8 mouse cellular contexts compared by ENCODE assay signal in the genomic region with DNA sequence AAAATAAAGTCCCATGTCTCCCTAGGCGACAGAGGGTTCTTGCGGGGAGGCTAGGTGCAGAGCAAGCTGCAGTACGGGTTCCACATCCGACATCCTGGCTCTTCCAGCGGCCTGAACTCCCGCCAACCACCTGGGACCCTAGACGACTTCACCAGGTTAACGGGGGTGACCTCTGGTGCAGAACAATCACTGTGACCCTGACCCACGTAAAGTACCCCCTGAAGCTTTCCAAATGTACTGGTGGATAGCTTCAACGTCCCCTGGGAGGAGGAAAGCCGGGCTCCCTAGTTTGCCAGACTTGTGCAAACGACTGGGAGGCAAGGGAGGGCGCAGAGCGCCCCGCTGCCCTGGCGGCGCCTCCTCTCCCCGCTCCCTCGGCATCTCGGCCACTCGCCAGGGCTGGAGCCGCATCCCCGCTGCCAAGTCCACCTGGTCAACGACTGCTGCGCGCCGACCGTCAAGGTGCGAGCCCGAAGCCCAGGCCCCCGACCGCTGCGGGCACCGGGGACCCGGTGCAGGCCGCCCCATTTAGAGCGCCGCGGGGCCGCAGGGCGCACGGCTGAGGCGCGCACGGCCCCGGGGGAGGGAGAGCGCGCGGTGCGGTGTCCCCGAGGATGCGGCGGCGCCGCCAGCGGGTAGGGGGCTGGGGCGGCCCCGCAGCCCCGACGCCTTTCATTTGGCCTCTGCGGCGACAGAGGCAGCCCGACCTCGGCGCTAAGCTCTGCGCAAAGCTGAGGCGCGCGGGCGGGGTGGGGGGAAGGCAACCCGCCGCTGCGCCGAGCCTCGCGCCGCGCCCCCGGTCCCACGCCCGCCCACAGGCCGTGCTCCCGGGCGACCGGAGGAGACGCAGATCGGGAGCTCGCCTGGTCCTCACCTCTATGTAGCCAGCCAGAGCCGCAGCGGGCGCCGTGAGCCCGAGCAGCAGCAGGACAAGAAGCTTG. TPM values are rescaled to one million over a fixed set of nuclear protein-coding genes. Genes with fewer than 3 reads are reported as not detected.
A peak's percentile ranks its signal among the peaks of the same experiment; 100 is the strongest.
DNase-seq lines count a peak whose midpoint lies in the region; ATAC-seq and TF ChIP-seq lines count a peak whose summit lies in the region.

No protein-coding gene starts in this region.

- H3K4me1 ChIP-seq in intestine, embryonic 14.5 days (replicated peaks; ENCODE audit: control insufficient read depth, insufficient read depth, low read length): peaks cover 24% of the 10 kb centered on the region
- peaks cover 15% of the 10 kb centered on the region for H3K4me1 ChIP-seq in limb, embryonic 14.5 days (ENCODE audit: control insufficient read depth, insufficient read depth, low read length)
- no peaks in the 10 kb centered on the region; the same call in 1 of the 2 replicates for H3K4me1 ChIP-seq in midbrain, postnatal 0 days (ENCODE audit: insufficient read depth, low read length)
- H3K4me1 ChIP-seq in stomach, embryonic 15.5 days: peaks cover 9% of the 10 kb centered on the region

- peak overlapping the region; percentile 82 for H3K27ac ChIP-seq in intestine, embryonic 14.5 days (ENCODE audit: low read depth)
- peak overlapping the region; percentile 83 for H3K27ac ChIP-seq in limb, embryonic 14.5 days (replicated peaks; ENCODE audit: low read depth, low read length)
- peak overlapping the region; percentile 92 for H3K27ac ChIP-seq in midbrain, postnatal 0 days (ENCODE audit: low read depth, low read length)
- H3K27ac ChIP-seq in stomach, embryonic 15.5 days: peak overlapping the region; percentile 91

- peak overlapping the region; percentile 92 for H3K4me3 ChIP-seq in intestine, embryonic 14.5 days (ENCODE audit: low read depth, low read length)
- H3K4me3 ChIP-seq in limb, embryonic 14.5 days (replicated peaks; ENCODE audit: low read length): peak overlapping the region; percentile 88
- peak overlapping the region; percentile 73 for H3K4me3 ChIP-seq in midbrain, postnatal 0 days (ENCODE audit: low read depth, low read length)
- peak overlapping the region; percentile 95 for H3K4me3 ChIP-seq in stomach, embryonic 15.5 days (replicated peaks)

- peak overlapping the region; percentile 87 for H3K4me2 ChIP-seq in intestine, embryonic 14.5 days (ENCODE audit: low read length)
- H3K4me2 ChIP-seq in limb, embryonic 14.5 days (replicated peaks; ENCODE audit: low read depth, low read length, severe bottlenecking): peak overlapping the region; percentile 97
- H3K4me2 ChIP-seq in midbrain, postnatal 0 days (ENCODE audit: low read depth, low read length, poor library complexity, severe bottlenecking): peak overlapping the region; percentile 93
- peak overlapping the region; percentile 76 for H3K4me2 ChIP-seq in stomach, embryonic 15.5 days

- H3K36me3 ChIP-seq in intestine, embryonic 14.5 days (ENCODE audit: control insufficient read depth, insufficient read depth, low read length): no peaks in the 10 kb centered on the region
- no peaks in the 10 kb centered on the region for H3K36me3 ChIP-seq in limb, embryonic 14.5 days (ENCODE audit: control insufficient read depth, insufficient read depth, low read length)
- H3K36me3 ChIP-seq in midbrain, postnatal 0 days (ENCODE audit: insufficient read depth, low read length): no peaks in the 10 kb centered on the region
- H3K36me3 ChIP-seq in stomach, embryonic 15.5 days: no peaks in the 10 kb centered on the region

- ATAC-seq in intestine, embryonic 14.5 days (replicated peaks; ENCODE audit: low FRiP score, low TSS enrichment, low read depth): peak; percentile 59
- peak; percentile 73 for ATAC-seq in limb, embryonic 14.5 days (ENCODE audit: low FRiP score, low read depth)
- peak; percentile 60 for ATAC-seq in midbrain, postnatal 0 days (ENCODE audit: low FRiP score)
- ATAC-seq in stomach, embryonic 15.5 days (ENCODE audit: insufficient read depth, low FRiP score, low read depth): peak; percentile 34

- peak; percentile 43 for DNase-seq in urinary bladder, postnatal 14 days (ENCODE audit: low spot score)
- DNase-seq in urinary bladder, adult 18-20 months (ENCODE audit: low spot score in 2 of 2): no peak
- DNase-seq in embryo, embryonic 10 days (ENCODE audit: low spot score): peak; percentile 55
- DNase-seq in gastrocnemius, postnatal 14 days: peak; percentile 49
- DNase-seq in intestine, embryonic 14.5 days (ENCODE audit: low spot score): peak; percentile 82
- DNase-seq in limb, embryonic 14.5 days (ENCODE audit: low spot score): no peak
- DNase-seq in midbrain, postnatal 0 days (ENCODE audit: low spot score): peak; percentile 36

- intact Hi-C loops in gastrocnemius, postnatal 14 days (cut with DNase I; ENCODE audit: low total_unique reads): loop anchor here (5.0 kb wide), 1 partner anchor 71 kb away; the partner anchor contains the start of gene Prdm10

- H3K9me3 ChIP-seq in intestine, embryonic 14.5 days (ENCODE audit: control insufficient read depth, low read length): no peaks in the 10 kb centered on the region
- H3K9me3 ChIP-seq in limb, embryonic 14.5 days (ENCODE audit: control insufficient read depth, low read length): no peaks in the 10 kb centered on the region
- no peaks in the 10 kb centered on the region for H3K9me3 ChIP-seq in midbrain, postnatal 0 days (ENCODE audit: low read length)
- H3K9me3 ChIP-seq in stomach, embryonic 15.5 days: no peaks in the 10 kb centered on the region

- peak overlapping the region; percentile 82 for H3K9ac ChIP-seq in intestine, embryonic 14.5 days (ENCODE audit: low read length)
- peak overlapping the region; percentile 84 for H3K9ac ChIP-seq in limb, embryonic 14.5 days (ENCODE audit: low read depth, low read length, severe bottlenecking)
- H3K9ac ChIP-seq in midbrain, postnatal 0 days (replicated peaks; ENCODE audit: low read length, poor library complexity, severe bottlenecking): peak overlapping the region; percentile 70
- peak overlapping the region; percentile 87 for H3K9ac ChIP-seq in stomach, embryonic 15.5 days

- TF ChIP-seq POLR2A in limb, embryonic 14.5 days (IDR thresholded peaks at IDR 0.05; ENCODE audit: borderline replicate concordance, extremely low read depth, insufficient read depth, insufficient read length): no peak

- no peaks in the 10 kb centered on the region for H3K27me3 ChIP-seq in intestine, embryonic 14.5 days (replicated peaks; ENCODE audit: control insufficient read depth, insufficient read depth, low read length)
- H3K27me3 ChIP-seq in limb, embryonic 14.5 days (ENCODE audit: control insufficient read depth, insufficient read depth, low read length): no peaks in the 10 kb centered on the region
- no peaks in the 10 kb centered on the region for H3K27me3 ChIP-seq in midbrain, postnatal 0 days (ENCODE audit: insufficient read depth, low read length)
- H3K27me3 ChIP-seq in stomach, embryonic 15.5 days (replicated peaks): no peaks in the 10 kb centered on the region

- no peak for TF ChIP-seq CTCF in midbrain, postnatal 0 days (IDR thresholded peaks at IDR 0.05)

- WGBS in intestine, embryonic 14.5 days: 1% methylated on average over 88 of the region's 93 CpGs
- WGBS in limb, embryonic 14.5 days: under 1% methylated on average over 68 of the region's 93 CpGs
- under 1% methylated on average over 68 of the region's 93 CpGs for WGBS in midbrain, postnatal 0 days
- WGBS in stomach, embryonic 15.5 days: under 1% methylated on average over 81 of the region's 93 CpGs

RNA-seq across cellular contexts. Expression of gene Aplp2, which starts 0.6 kb away (rescaled TPM):
- total RNA-seq in gastrocnemius, postnatal 14 days (2021): 100 to 1,000 TPM; 121 to 129 TPM
- 220 and 232 TPM in 2 replicates for polyA plus RNA-seq in intestine, embryonic 14.5 days (2014; fragmentation: Nextera tagmentation; extraction: Ambion mirVana)
- 228 and 253 TPM in 2 replicates for polyA plus RNA-seq in limb, embryonic 14.5 days (2012; rRNA removed)
- polyA plus RNA-seq in limb, embryonic 14.5 days (2014; fragmentation: Nextera tagmentation; extraction: Ambion mirVana): 202 and 203 TPM in 2 replicates
- 379 and 425 TPM in 2 replicates for total RNA-seq in midbrain, postnatal 0 days (2014; rRNA removed)
- 406 and 441 TPM in 2 replicates for polyA plus RNA-seq in midbrain, postnatal 0 days (2015; fragmentation: Nextera tagmentation; extraction: Ambion mirVana)
- 279 and 284 TPM in 2 replicates for polyA plus RNA-seq in stomach, embryonic 15.5 days (2015; fragmentation: Nextera tagmentation; extraction: Ambion mirVana)

Comparison
In these comparisons a context has a peak if more than half of its experiments do, and no peak if none do; other contexts are left out.
1. DNase-seq: peak in urinary bladder, postnatal 14 days (single experiment), embryo, embryonic 10 days (single experiment), gastrocnemius, postnatal 14 days (single experiment), intestine, embryonic 14.5 days (single experiment) and midbrain, postnatal 0 days (single experiment); none in urinary bladder, adult 18-20 months (0 of 2) and limb, embryonic 14.5 days (single experiment).
2. Peak in every context shown above with its lines, with median percentiles within 50 percentile points of each other: ATAC-seq, H3K27ac ChIP-seq, H3K4me2 ChIP-seq, H3K4me3 ChIP-seq and H3K9ac ChIP-seq.